Mouse (Mus musculus): ENCODE data around the gene Snrnp70. TPM values are rescaled to one million over a fixed set of nuclear protein-coding genes. Genes with fewer than 3 reads are reported as not detected.
"Not testable (repeated sequence)": the region's sequence is repeated elsewhere in the genome, so short reads cannot be mapped to it uniquely, and the experiment has no call there.

The Snrnp70 gene
- polyA plus RNA-seq, 1 experiment from 2014 or later: 93.7 TPM

GRCm38 (mm10) chr7:45403532-45404261 lies 8.2 kb upstream of the Snrnp70 start:
- no peak overlapping the region for H3K27ac ChIP-seq (ENCODE audit: low read depth, low read length)
- no peak for ATAC-seq (ENCODE audit: low read depth)
- 47% methylated on average over 6 of the region's 6 CpGs for WGBS
- no peak overlapping the region for H3K4me2 ChIP-seq (ENCODE audit: low read depth, low read length)
- H3K9me3 ChIP-seq (ENCODE audit: control insufficient read depth, low read length): no peaks in the 10 kb centered on the region
- no peaks in the 10 kb centered on the region for H3K36me3 ChIP-seq (ENCODE audit: control insufficient read depth, insufficient read depth, low read length)
- H3K4me3 ChIP-seq (ENCODE audit: low read depth, low read length): no peak overlapping the region
- no peak overlapping the region for H3K9ac ChIP-seq (replicated peaks; ENCODE audit: low read depth, low read length)
- H3K4me1 ChIP-seq (ENCODE audit: control insufficient read depth, insufficient read depth, low read length): no peaks in the 10 kb centered on the region
- peaks cover 35% of the 10 kb centered on the region for H3K27me3 ChIP-seq (ENCODE audit: control insufficient read depth, insufficient read depth, low read length)

- H3K4me1 ChIP-seq (ENCODE audit: control insufficient read depth, insufficient read depth, low read length): no peaks in the 10 kb centered on the region
- WGBS: 82% methylated on average over 10 of the region's 10 CpGs
- H3K4me3 ChIP-seq (ENCODE audit: low read depth, low read length): no peak overlapping the region
- no peak overlapping the region for H3K9ac ChIP-seq (replicated peaks; ENCODE audit: low read depth, low read length)
- H3K9me3 ChIP-seq (ENCODE audit: control insufficient read depth, low read length): no peaks in the 10 kb centered on the region
- peaks cover 14% of the 10 kb centered on the region for H3K27me3 ChIP-seq (ENCODE audit: control insufficient read depth, insufficient read depth, low read length)
- no peak overlapping the region for H3K27ac ChIP-seq (ENCODE audit: low read depth, low read length)
- no peaks in the 10 kb centered on the region for H3K36me3 ChIP-seq (ENCODE audit: control insufficient read depth, insufficient read depth, low read length)
- no peak overlapping the region for H3K4me2 ChIP-seq (ENCODE audit: low read depth, low read length)
- ATAC-seq (ENCODE audit: low read depth): no peak
Measured at GRCm38 (mm10) chr7:45401521-45402085, 6.1 kb upstream of the Snrnp70 start.

GRCm38 (mm10) chr7:45396787-45397186 lies 1.2 kb upstream of the Snrnp70 start:
- peaks cover 21% of the 10 kb centered on the region for H3K4me1 ChIP-seq (ENCODE audit: control insufficient read depth, insufficient read depth, low read length)
- H3K4me3 ChIP-seq (ENCODE audit: low read depth, low read length): no peak overlapping the region
- H3K9ac ChIP-seq (replicated peaks; ENCODE audit: low read depth, low read length): no peak overlapping the region
- H3K36me3 ChIP-seq (ENCODE audit: control insufficient read depth, insufficient read depth, low read length): peaks cover 2% of the 10 kb centered on the region; the same call in 1 of the 2 replicates
- no peak overlapping the region for H3K4me2 ChIP-seq (ENCODE audit: low read depth, low read length)
- no peaks in the 10 kb centered on the region for H3K9me3 ChIP-seq (ENCODE audit: control insufficient read depth, low read length)
- no peak for ATAC-seq (ENCODE audit: low read depth)
- WGBS: 68% methylated on average over 2 of the region's 2 CpGs
- H3K27ac ChIP-seq (ENCODE audit: low read depth, low read length): no peak overlapping the region
- no peaks in the 10 kb centered on the region for H3K27me3 ChIP-seq (ENCODE audit: control insufficient read depth, insufficient read depth, low read length)

- Histone ChIP-seq H3K4me3 (ENCODE audit: low read depth, low read length) (peak overlapping the region; percentile 58), H3K4me2 (ENCODE audit: low read depth, low read length) (peak overlapping the region; percentile 53), H3K4me1 (ENCODE audit: control insufficient read depth, insufficient read depth, low read length) (peaks cover 21% of the 10 kb centered on the region)
- ATAC-seq (ENCODE audit: low read depth): 0 out of 2 replicates have a peak, but pooled peaks have one; percentile 15
- H3K36me3 ChIP-seq (ENCODE audit: control insufficient read depth, insufficient read depth, low read length); H3K9me3 ChIP-seq (ENCODE audit: control insufficient read depth, low read length); H3K9ac ChIP-seq (replicated peaks; ENCODE audit: low read depth, low read length); H3K27me3 ChIP-seq (ENCODE audit: control insufficient read depth, insufficient read depth, low read length); H3K27ac ChIP-seq (ENCODE audit: low read depth, low read length): not testable (repeated sequence)
- 6% methylated on average over 3 of the region's 3 CpGs for WGBS
Measured at GRCm38 (mm10) chr7:45396337-45396775, 814 bp upstream of the Snrnp70 start.

- Histone ChIP-seq H3K27me3 (ENCODE audit: control insufficient read depth, insufficient read depth, low read length) (no peaks in the 10 kb centered on the region), H3K9ac (replicated peaks; ENCODE audit: low read depth, low read length) (peak overlapping the region; percentile 84), H3K9me3 (ENCODE audit: control insufficient read depth, low read length) (no peaks in the 10 kb centered on the region), H3K4me1 (ENCODE audit: control insufficient read depth, insufficient read depth, low read length) (peaks cover 21% of the 10 kb centered on the region), H3K4me2 (ENCODE audit: low read depth, low read length) (peak overlapping the region; percentile 98), H3K4me3 (ENCODE audit: low read depth, low read length) (peak overlapping the region; percentile 58), H3K36me3 (ENCODE audit: control insufficient read depth, insufficient read depth, low read length) (peaks cover 13% of the 10 kb centered on the region), H3K27ac (ENCODE audit: low read depth, low read length) (peak overlapping the region; percentile 91)
- peak; percentile 80 for ATAC-seq (ENCODE audit: low read depth)
- WGBS: 0% methylated on average over 20 of the region's 20 CpGs
Measured at GRCm38 (mm10) chr7:45395129-45395541, 407 bp downstream of the Snrnp70 start.

GRCm38 (mm10) chr7:45386077-45386476 lies 9.5 kb downstream of the Snrnp70 start:
- Histone ChIP-seq H3K36me3 (ENCODE audit: control insufficient read depth, insufficient read depth, low read length) (peaks cover 75% of the 10 kb centered on the region), H3K4me1 (ENCODE audit: control insufficient read depth, insufficient read depth, low read length) (no peaks in the 10 kb centered on the region), H3K4me2 (ENCODE audit: low read depth, low read length) (no peak overlapping the region), H3K27ac (ENCODE audit: low read depth, low read length) (no peak overlapping the region), H3K9ac (replicated peaks; ENCODE audit: low read depth, low read length) (no peak overlapping the region), H3K4me3 (ENCODE audit: low read depth, low read length) (no peak overlapping the region), H3K27me3 (ENCODE audit: control insufficient read depth, insufficient read depth, low read length) (no peaks in the 10 kb centered on the region), H3K9me3 (ENCODE audit: control insufficient read depth, low read length) (no peaks in the 10 kb centered on the region)
- no peak for ATAC-seq (ENCODE audit: low read depth)
- WGBS: 93% methylated on average over 3 of the region's 3 CpGs

- 82% methylated on average over 1 of the region's 1 CpGs for WGBS
Measured at GRCm38 (mm10) chr7:45376057-45376456, 19.5 kb downstream of the Snrnp70 start.

GRCm38 (mm10) chr7:45374620-45375019 lies 20.9 kb downstream of the Snrnp70 start:
- Histone ChIP-seq H3K36me3 (ENCODE audit: control insufficient read depth, insufficient read depth, low read length) (peaks cover 52% of the 10 kb centered on the region), H3K4me2 (ENCODE audit: low read depth, low read length) (no peak overlapping the region), H3K27me3 (ENCODE audit: control insufficient read depth, insufficient read depth, low read length) (no peaks in the 10 kb centered on the region), H3K9ac (replicated peaks; ENCODE audit: low read depth, low read length) (no peak overlapping the region), H3K4me1 (ENCODE audit: control insufficient read depth, insufficient read depth, low read length) (peaks cover 10% of the 10 kb centered on the region; the same call in 1 of the 2 replicates), H3K4me3 (ENCODE audit: low read depth, low read length) (no peak overlapping the region), H3K27ac (ENCODE audit: low read depth, low read length) (no peak overlapping the region), H3K9me3 (ENCODE audit: control insufficient read depth, low read length) (no peaks in the 10 kb centered on the region)
- ATAC-seq (ENCODE audit: low read depth): no peak
- 95% methylated on average over 8 of the region's 8 CpGs for WGBS

More at GRCm38 (mm10) chr7:45376057-45376456, 19.5 kb downstream of the Snrnp70 start:
- no peak for ATAC-seq (ENCODE audit: low read depth)
- Histone ChIP-seq H3K4me3 (ENCODE audit: low read depth, low read length) (no peak overlapping the region), H3K9ac (replicated peaks; ENCODE audit: low read depth, low read length) (no peak overlapping the region), H3K27me3 (ENCODE audit: control insufficient read depth, insufficient read depth, low read length) (no peaks in the 10 kb centered on the region), H3K27ac (ENCODE audit: low read depth, low read length) (no peak overlapping the region), H3K36me3 (ENCODE audit: control insufficient read depth, insufficient read depth, low read length) (peaks cover 66% of the 10 kb centered on the region), H3K4me2 (ENCODE audit: low read depth, low read length) (no peak overlapping the region), H3K4me1 (ENCODE audit: control insufficient read depth, insufficient read depth, low read length) (no peaks in the 10 kb centered on the region), H3K9me3 (ENCODE audit: control insufficient read depth, low read length) (no peaks in the 10 kb centered on the region)

- WGBS: 91% methylated on average over 5 of the region's 5 CpGs
- no peak for ATAC-seq (ENCODE audit: low read depth)
Measured at GRCm38 (mm10) chr7:45372371-45372770, 23.2 kb downstream of the Snrnp70 start.

More at GRCm38 (mm10) chr7:45372371-45372770, 23.2 kb downstream of the Snrnp70 start:
- H3K9me3 ChIP-seq (ENCODE audit: control insufficient read depth, low read length): no peaks in the 10 kb centered on the region
- H3K27me3 ChIP-seq (ENCODE audit: control insufficient read depth, insufficient read depth, low read length): peaks cover 5% of the 10 kb centered on the region
- peaks cover 19% of the 10 kb centered on the region for H3K4me1 ChIP-seq (ENCODE audit: control insufficient read depth, insufficient read depth, low read length)
- no peak overlapping the region for H3K4me2 ChIP-seq (ENCODE audit: low read depth, low read length)
- peaks cover 31% of the 10 kb centered on the region for H3K36me3 ChIP-seq (ENCODE audit: control insufficient read depth, insufficient read depth, low read length)
- H3K4me3 ChIP-seq (ENCODE audit: low read depth, low read length): no peak overlapping the region
- H3K27ac ChIP-seq (ENCODE audit: low read depth, low read length): no peak overlapping the region
- no peak overlapping the region for H3K9ac ChIP-seq (replicated peaks; ENCODE audit: low read depth, low read length)

Measured in neural tube, embryonic 14.5 days (tissue).